Mouse (Mus musculus): Measurements from ENCODE around the gene Aasdhppt. TPM values are rescaled to one million over a fixed set of nuclear protein-coding genes. Genes with fewer than 3 reads are reported as not detected.

The Aasdhppt gene
- polyA plus RNA-seq, 1 experiment from 2014 or later = 31.5 TPM

Small RNAs within 50 kb of the gene (microRNA-seq; reads per million reads assigned to microRNA genes)
- not detected for gene Gm22195

Other genes with a start within 250 kb of the Aasdhppt start
- 5.5 and 6.2 TPM in 2 replicates for gene Kbtbd3, start 362 bp upstream of the Aasdhppt start, polyA plus RNA-seq (2014; fragmentation: Nextera tagmentation; extraction: Ambion mirVana)
- gene Msantd4, start 67.1 kb upstream of the Aasdhppt start, polyA plus RNA-seq (2014; fragmentation: Nextera tagmentation; extraction: Ambion mirVana) = 41.4 and 47.5 TPM in 2 replicates